1 mouse cellular context compared by ENCODE assay signal in the genomic region with DNA sequence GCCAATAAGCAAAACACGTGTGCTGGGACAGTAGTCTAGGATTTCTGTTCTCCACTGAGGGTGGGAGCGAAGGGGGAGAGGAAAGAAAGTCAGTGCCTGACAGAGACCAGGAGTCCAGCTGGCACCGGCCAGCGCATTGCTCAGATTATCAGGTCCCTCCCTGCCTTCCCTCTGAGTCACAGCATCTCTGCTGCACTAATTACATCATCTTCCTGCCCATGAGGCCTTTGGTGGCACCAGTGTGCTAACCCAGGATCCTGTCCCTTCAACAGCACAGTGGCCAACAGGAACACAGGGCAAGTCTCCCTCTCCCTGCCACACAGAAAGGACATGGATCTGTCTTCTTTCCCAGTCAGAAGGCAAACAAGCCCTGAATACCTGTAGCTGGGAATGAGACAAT.
TF ChIP-seq lines count a peak whose summit lies in the region.

No protein-coding gene starts in this region.

TF ChIP-seq in myocyte, 11 proteins besides CTCF, POLR2A, EP300 and RAD21 (continued from another document):
- TF ChIP-seq E2F4 (IDR thresholded peaks at IDR 0.05; ENCODE audit: insufficient read depth) (no peak), CEBPB (IDR thresholded peaks at IDR 0.05; ENCODE audit: insufficient read depth, poor library complexity, severe bottlenecking) (peak; percentile 88), MYOD1 (IDR thresholded peaks at IDR 0.05; ENCODE audit: control insufficient read depth in 1 of 3, insufficient read length in 2 of 3, low read depth in 2 of 3) (peak in 2 of 3 experiments; percentile 14 to 62), TCF3 (IDR thresholded peaks at IDR 0.05; ENCODE audit: insufficient read length, low read depth) (no peak), POLR2AphosphoS2 (IDR thresholded peaks at IDR 0.05; ENCODE audit: insufficient read length, low read depth) (peak; percentile 71), REST (IDR thresholded peaks at IDR 0.05; ENCODE audit: insufficient read depth, insufficient read length) (no peak), USF1 (IDR thresholded peaks at IDR 0.05; ENCODE audit: low read depth) (no peak), MYOG (IDR thresholded peaks at IDR 0.05; ENCODE audit: control insufficient read depth in 1 of 3, insufficient read depth in 1 of 3, insufficient read length in 2 of 3, low read depth in 2 of 3) (peak in 1 of 3 experiments; percentile 76)
